Mouse (Mus musculus): Measurements from ENCODE around the gene Slc12a6.
"Not testable (repeated sequence)": the region's sequence is repeated elsewhere in the genome, so short reads cannot be mapped to it uniquely, and the experiment has no call there.

Gene Slc12a6

GRCm38 (mm10) chr2:112262779-112263295 lies 2.8 kb upstream of the Slc12a6 start:
- DNase-seq (ENCODE audit: low spot score in 2 of 2) = peak in 1 of 2 experiments; percentile 27

GRCm38 (mm10) chr2:112264364-112264763 lies 1.3 kb upstream of the Slc12a6 start:
- no peak for DNase-seq (ENCODE audit: low spot score in 2 of 2)

GRCm38 (mm10) chr2:112266242-112266592 lies 592 bp downstream of the Slc12a6 start, which contains the start of gene Gm21985:
TSS of gene Gm21985 (plus strand) at chr2:112266314.
- peak; percentile 74 to 80 for DNase-seq (ENCODE audit: low spot score in 2 of 2)

- peak; percentile 8 to 19 for DNase-seq (ENCODE audit: low spot score in 2 of 2)
Measured at GRCm38 (mm10) chr2:112266780-112267179, 1.2 kb downstream of the Slc12a6 start.

GRCm38 (mm10) chr2:112267547-112268269 lies 2.1 kb downstream of the Slc12a6 start:
- DNase-seq (ENCODE audit: low spot score in 2 of 2) = peak; percentile 60 to 77

GRCm38 (mm10) chr2:112270011-112270410 lies 4.4 kb downstream of the Slc12a6 start:
- no peak for DNase-seq (ENCODE audit: low spot score in 2 of 2)

- DNase-seq (ENCODE audit: low spot score in 2 of 2) = no peak
Measured at GRCm38 (mm10) chr2:112272909-112273308, 7.3 kb downstream of the Slc12a6 start.

- no peak for DNase-seq (ENCODE audit: low spot score in 2 of 2)
Measured at GRCm38 (mm10) chr2:112273474-112273873, 7.8 kb downstream of the Slc12a6 start.

GRCm38 (mm10) chr2:112276870-112277269 lies 11.2 kb downstream of the Slc12a6 start:
- no peak for DNase-seq (ENCODE audit: low spot score in 2 of 2)

GRCm38 (mm10) chr2:112282846-112283245 lies 17.2 kb downstream of the Slc12a6 start:
- no peak for DNase-seq (ENCODE audit: low spot score in 2 of 2)

- DNase-seq (ENCODE audit: low spot score in 2 of 2) = no peak
Measured at GRCm38 (mm10) chr2:112284363-112285030, 18.9 kb downstream of the Slc12a6 start.

- DNase-seq (ENCODE audit: low spot score in 2 of 2) = no peak
Measured at GRCm38 (mm10) chr2:112285031-112285390, 19.4 kb downstream of the Slc12a6 start.

- DNase-seq (ENCODE audit: low spot score in 2 of 2) = not testable (repeated sequence)
Measured at GRCm38 (mm10) chr2:112286062-112286461, 20.4 kb downstream of the Slc12a6 start.

GRCm38 (mm10) chr2:112287059-112287458 lies 21.4 kb downstream of the Slc12a6 start:
- no peak for DNase-seq (ENCODE audit: low spot score in 2 of 2)

GRCm38 (mm10) chr2:112289507-112289906 lies 23.9 kb downstream of the Slc12a6 start:
- DNase-seq (ENCODE audit: low spot score in 2 of 2) = no peak

GRCm38 (mm10) chr2:112292823-112293222 lies 27.2 kb downstream of the Slc12a6 start:
- DNase-seq (ENCODE audit: low spot score in 2 of 2) = no peak

- no peak for DNase-seq (ENCODE audit: low spot score in 2 of 2)
Measured at GRCm38 (mm10) chr2:112296211-112296610, 30.6 kb downstream of the Slc12a6 start.

- no peak for DNase-seq (ENCODE audit: low spot score in 2 of 2)
Measured at GRCm38 (mm10) chr2:112298221-112298620, 32.6 kb downstream of the Slc12a6 start.

GRCm38 (mm10) chr2:112308671-112309070 lies 43.0 kb downstream of the Slc12a6 start:
- no peak for DNase-seq (ENCODE audit: low spot score in 2 of 2)

- DNase-seq (ENCODE audit: low spot score in 2 of 2) = peak in 1 of 2 experiments; percentile 5
Measured at GRCm38 (mm10) chr2:112309161-112309600, 43.6 kb downstream of the Slc12a6 start.

- DNase-seq (ENCODE audit: low spot score in 2 of 2) = no peak
Measured at GRCm38 (mm10) chr2:112315638-112316037, 50.0 kb downstream of the Slc12a6 start.

- DNase-seq (ENCODE audit: low spot score in 2 of 2) = no peak
Measured at GRCm38 (mm10) chr2:112318227-112318626, 52.6 kb downstream of the Slc12a6 start.

- no peak for DNase-seq (ENCODE audit: low spot score in 2 of 2)
Measured at GRCm38 (mm10) chr2:112318905-112319304, 53.3 kb downstream of the Slc12a6 start.
